Mouse (Mus musculus) embryonic fibroblast, embryonic 13.5 days (primary cell): ENCODE measurements at regions not wholly inside any gene's neighbourhood (a gene's known extent, or its start where the extent isn't known, plus 50 kb on each side); places are given as distances from the start of the nearest gene placed in this dataset.

Experiments used
- H3K27ac ChIP-seq: 2 replicates; pipeline ENCODE4 v1.5.1; 2012; ENCODE audit warnings: low read length, control low read depth, inconsistent platforms; ENCODE audit not compliant: insufficient read depth
- H3K4me1 ChIP-seq: 2 replicates; pipeline ENCODE4 v1.6.1; 2011; ENCODE audit warnings: low read length; ENCODE audit not compliant: control insufficient read depth, insufficient read depth
- H3K4me3 ChIP-seq: 2 replicates; pipeline ENCODE4 v1.5.1; 2011; ENCODE audit warnings: mild to moderate bottlenecking, control low read depth, low read length; ENCODE audit not compliant: insufficient read depth
- CTCF ChIP-seq: IDR thresholded peaks from 2 replicates; pipeline ENCODE4 v1.5.1; 2011; ENCODE audit warnings: mild to moderate bottlenecking, control low read depth, low read length, moderate library complexity, borderline replicate concordance; ENCODE audit not compliant: insufficient read depth
- POLR2A ChIP-seq: IDR thresholded peaks from 2 replicates; pipeline ENCODE4 v1.6.1; 2011; ENCODE audit warnings: low read depth, mild to moderate bottlenecking, control low read depth, low read length, moderate library complexity

DNA sequence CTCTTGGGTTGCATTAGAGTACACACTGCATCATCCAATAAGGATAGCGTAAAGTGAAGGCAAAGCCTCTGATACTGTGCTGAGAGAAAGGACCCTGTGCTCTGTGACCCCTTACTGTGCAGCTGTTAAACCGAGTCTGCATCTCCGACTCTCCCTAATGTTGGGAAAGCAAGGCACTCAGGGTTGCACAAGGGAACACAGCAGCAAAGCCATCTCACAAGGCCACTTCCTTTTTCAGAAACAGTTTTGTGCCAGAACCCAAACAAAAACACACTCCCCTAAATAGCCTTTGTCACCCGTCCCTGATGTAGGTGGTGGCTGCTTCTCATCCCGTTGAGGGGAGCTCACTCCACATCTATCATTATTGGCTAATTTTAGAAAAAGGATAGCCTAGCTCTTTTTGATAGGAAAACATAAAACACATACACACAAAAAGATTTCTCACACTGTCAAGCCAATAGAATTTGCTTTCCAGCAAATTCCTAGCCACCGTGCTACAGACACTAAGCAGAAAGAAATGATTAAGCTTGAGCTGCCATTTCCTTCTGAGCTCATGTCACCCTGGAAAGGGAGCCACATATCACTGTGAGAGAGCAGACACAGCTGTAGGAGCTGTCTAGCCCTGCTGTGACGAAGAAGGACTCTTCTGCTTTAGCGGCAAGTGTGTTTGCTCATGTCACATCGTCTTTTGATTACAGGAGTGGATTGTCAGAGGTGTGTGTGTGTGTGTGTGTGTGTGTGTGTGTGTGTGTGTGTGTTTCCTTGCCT lies 94.1 kb downstream of the Etaa1 start:
- H3K4me3 ChIP-seq = no peak overlapping the region
- H3K27ac ChIP-seq = no peak overlapping the region
- TF ChIP-seq CTCF (no peak), POLR2A (no peak)
- H3K4me1 ChIP-seq = no peaks in the 10 kb centered on the region

GRCm38 (mm10) chr11:17864833-17865397 lies 88.8 kb downstream of the Etaa1 start:
- no peak overlapping the region for H3K4me3 ChIP-seq
- H3K4me1 ChIP-seq = no peaks in the 10 kb centered on the region
- no peak for TF ChIP-seq POLR2A
- TF ChIP-seq CTCF = no peak
- H3K27ac ChIP-seq = no peak overlapping the region

GRCm38 (mm10) chr11:17870690-17871089 lies 83.0 kb downstream of the Etaa1 start:
- no peaks in the 10 kb centered on the region for H3K4me1 ChIP-seq
- TF ChIP-seq CTCF = no peak
- no peak overlapping the region for H3K27ac ChIP-seq
- no peak overlapping the region for H3K4me3 ChIP-seq

GRCm38 (mm10) chr11:17871920-17872319 lies 81.8 kb downstream of the Etaa1 start:
- no peak for TF ChIP-seq POLR2A
- TF ChIP-seq CTCF = no peak
- no peak overlapping the region for H3K4me3 ChIP-seq

GRCm38 (mm10) chr11:17883276-17883675 lies 70.4 kb downstream of the Etaa1 start:
- Histone ChIP-seq H3K27ac (no peak overlapping the region), H3K4me1 (no peaks in the 10 kb centered on the region), H3K4me3 (no peak overlapping the region)

More at GRCm38 (mm10) chr11:17871920-17872319, 81.8 kb downstream of the Etaa1 start:
- H3K4me1 ChIP-seq = no peaks in the 10 kb centered on the region
- H3K27ac ChIP-seq = no peak overlapping the region

More at GRCm38 (mm10) chr11:17883276-17883675, 70.4 kb downstream of the Etaa1 start:
- TF ChIP-seq CTCF (no peak), POLR2A (no peak)
